In the genomic region with DNA sequence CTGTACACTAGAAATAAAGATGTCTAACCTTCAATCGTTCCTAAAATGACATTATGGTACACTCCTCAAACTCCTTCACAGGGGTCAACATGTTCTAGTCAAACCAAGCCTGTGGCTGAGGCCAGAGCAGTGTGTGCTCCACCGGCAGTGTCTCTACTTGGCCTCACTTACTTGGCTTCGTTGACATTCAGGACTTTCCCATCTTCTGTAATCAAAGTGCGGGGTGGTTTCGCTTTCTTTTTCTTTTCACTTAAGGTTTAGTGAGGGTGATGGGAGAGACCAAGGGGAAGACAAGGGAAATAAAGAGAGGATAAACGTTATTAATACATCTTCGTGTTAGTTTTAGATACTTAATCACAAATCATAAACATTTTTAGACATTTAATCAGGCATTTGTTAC, we compare ENCODE assay signal across 21 mouse cellular contexts. TPM values are rescaled to one million over a fixed set of nuclear protein-coding genes. Genes with fewer than 3 reads are reported as not detected.
DNase-seq lines count a peak whose midpoint lies in the region; ATAC-seq and TF ChIP-seq lines count a peak whose summit lies in the region.
"Had no signal": no experiment of that assay in that cellular context is flagged by ENCODE, and none has a peak within 500 bp of the region (broad histone marks: within the 10 kb centered on the region; RNA-seq: fewer than 3 reads in every experiment).

No protein-coding gene starts in this region.

- no peaks in the 10 kb centered on the region for H3K36me3 ChIP-seq in forebrain, embryonic 15.5 days
- H3K36me3 ChIP-seq in forebrain, embryonic 13.5 days (ENCODE audit: poor library complexity, severe bottlenecking): no peaks in the 10 kb centered on the region
- no peaks in the 10 kb centered on the region for H3K36me3 ChIP-seq in small intestine, adult 2 months (ENCODE audit: control insufficient read depth, insufficient read depth, low read length)
- H3K36me3 ChIP-seq: midbrain, embryonic 13.5 days had no signal

- peak overlapping the region; percentile 51 for H3K27ac ChIP-seq in forebrain, embryonic 15.5 days (replicated peaks)
- no peak overlapping the region for H3K27ac ChIP-seq in forebrain, embryonic 13.5 days
- no peak overlapping the region for H3K27ac ChIP-seq in layer of hippocampus, adult 2 months
- peak overlapping the region; percentile 31; the same call in 1 of the 2 replicates for H3K27ac ChIP-seq in small intestine, adult 2 months (ENCODE audit: insufficient read depth, low read depth, low read length)
- H3K27ac ChIP-seq: midbrain, embryonic 13.5 days had no signal

- 0 out of 2 replicates have a peak, but pooled peaks have one; percentile 43 for ATAC-seq in forebrain, embryonic 15.5 days (replicated peaks)
- no peak for ATAC-seq in forebrain, embryonic 13.5 days
- ATAC-seq: midbrain, embryonic 13.5 days had no signal

- H3K4me1 ChIP-seq in forebrain, embryonic 15.5 days: peaks cover 17% of the 10 kb centered on the region
- 0 out of 2 replicates have a peak, but pooled peaks cover 10% of the 10 kb centered on the region for H3K4me1 ChIP-seq in forebrain, embryonic 13.5 days
- H3K4me1 ChIP-seq in small intestine, adult 2 months (ENCODE audit: control insufficient read depth, insufficient read depth, insufficient read length, low read length): no peaks in the 10 kb centered on the region
- H3K4me1 ChIP-seq: midbrain, embryonic 13.5 days had no signal

- DNase-seq in layer of hippocampus, adult 2 months (ENCODE audit: low spot score in 2 of 2): no peak
- no peak for DNase-seq in layer of hippocampus, postnatal 14 days (ENCODE audit: low spot score in 2 of 2)
- DNase-seq in T-cell, adult 2 months (ENCODE audit: low spot score): peak; percentile 37
- no peak for DNase-seq in adrenal gland, postnatal 14 days
- no peak for DNase-seq in spleen, postnatal 10 days (ENCODE audit: low spot score in 2 of 2)
- DNase-seq: adrenal gland, adult 2 months; cerebellum, postnatal 25 days; gastrocnemius, postnatal 25 days; heart, postnatal 14 days; kidney, adult 9 months; layer of hippocampus, postnatal 36 days; liver; thymus, postnatal 14 days had no signal

- no peak overlapping the region for H3K4me2 ChIP-seq in forebrain, embryonic 15.5 days (replicated peaks)
- H3K4me2 ChIP-seq in forebrain, embryonic 13.5 days: no peak overlapping the region
- H3K4me2 ChIP-seq: heart, embryonic 11.5 days; lung, embryonic 14.5 days; midbrain, embryonic 13.5 days had no signal

- no peaks in the 10 kb centered on the region for H3K9me3 ChIP-seq in forebrain, embryonic 15.5 days
- no peaks in the 10 kb centered on the region for H3K9me3 ChIP-seq in forebrain, embryonic 13.5 days (replicated peaks)
- H3K9me3 ChIP-seq: midbrain, embryonic 13.5 days had no signal

- TF ChIP-seq CTCF in layer of hippocampus, adult 2 months (conservative IDR thresholded peaks at IDR 0.05): no peak
- no peak for TF ChIP-seq CTCF in small intestine, adult 2 months (IDR thresholded peaks at IDR 0.05; ENCODE audit: extremely low read depth, insufficient read length, insufficient replicate concordance, low read depth, low read length)

- no peak for TF ChIP-seq POLR2A in small intestine, adult 2 months (IDR thresholded peaks at IDR 0.05; ENCODE audit: low read depth, low read length)

- no peaks in the 10 kb centered on the region for H3K27me3 ChIP-seq in forebrain, embryonic 15.5 days
- H3K27me3 ChIP-seq in forebrain, embryonic 13.5 days: no peaks in the 10 kb centered on the region
- no peaks in the 10 kb centered on the region for H3K27me3 ChIP-seq in small intestine, adult 2 months (ENCODE audit: control insufficient read depth, insufficient read depth, low read length)
- H3K27me3 ChIP-seq: midbrain, embryonic 13.5 days had no signal

- H3K9ac ChIP-seq in forebrain, embryonic 15.5 days (replicated peaks): no peak overlapping the region
- H3K9ac ChIP-seq in forebrain, embryonic 13.5 days: no peak overlapping the region
- H3K9ac ChIP-seq: lung, embryonic 14.5 days; midbrain, embryonic 13.5 days had no signal

- 66% methylated on average over 7 of the region's 7 CpGs for WGBS in forebrain, embryonic 15.5 days
- 76% methylated on average over 7 of the region's 7 CpGs for WGBS in forebrain, embryonic 13.5 days
- WGBS in small intestine, adult 2 months: 44% methylated on average over 7 of the region's 7 CpGs

- no peak overlapping the region for H3K4me3 ChIP-seq in forebrain, embryonic 15.5 days
- no peak overlapping the region for H3K4me3 ChIP-seq in forebrain, embryonic 13.5 days
- peak overlapping the region; percentile 13; the same call in 1 of the 2 replicates for H3K4me3 ChIP-seq in layer of hippocampus, adult 2 months
- H3K4me3 ChIP-seq in small intestine, adult 2 months (ENCODE audit: low read depth, low read length): no peak overlapping the region
- H3K4me3 ChIP-seq: midbrain, embryonic 13.5 days had no signal

RNA-seq across cellular contexts. Expression of a gene that starts 53.3 kb away (rescaled TPM):
- polyA plus RNA-seq in forebrain, embryonic 15.5 days (2015; fragmentation: Nextera tagmentation; extraction: Ambion mirVana): 1.0 and 1.4 TPM in 2 replicates
- polyA plus RNA-seq in forebrain, embryonic 13.5 days (2015; fragmentation: Nextera tagmentation; extraction: Ambion mirVana): 0.43 and 0.61 TPM in 2 replicates
- total RNA-seq in layer of hippocampus, adult 2 months (2021): 1 to 10 TPM; 2.9 to 3.1 TPM
- total RNA-seq in layer of hippocampus, postnatal 14 days (2021): 1 to 10 TPM; 2.2 to 2.6 TPM
- polyA plus RNA-seq in small intestine, adult 2 months (2012; rRNA removed): not detected in 2 replicates
- 0.26 and 0.41 TPM in 2 replicates for total RNA-seq in adrenal gland, postnatal 14 days (2021)
- total RNA-seq: gastrocnemius, postnatal 25 days; megakaryocyte progenitor cell, adult 5-6 weeks had no signal
- polyA plus RNA-seq: adrenal gland, adult 2 months; heart, embryonic 11.5 days; large intestine, adult 2 months had no signal

Comparison
In these comparisons a context has a peak if more than half of its experiments do, and no peak if none do; other contexts are left out.
1. H3K27ac ChIP-seq: peak in forebrain, embryonic 15.5 days (single experiment) and small intestine, adult 2 months (single experiment); none in forebrain, embryonic 13.5 days (single experiment) and layer of hippocampus, adult 2 months (single experiment).